Mouse (Mus musculus) stomach, postnatal 0 days (tissue): ENCODE measurements around the gene Mrpl48. TPM values are rescaled to one million over a fixed set of nuclear protein-coding genes. Genes with fewer than 3 reads are reported as not detected.

Experiments
- ATAC-seq: fragments of 200-750 bp; cut with Nextera tagmentation; 2 replicates; pipeline ENCODE4 v1.8.0; 2017; ENCODE audit not compliant: low FRiP score, low TSS enrichment
- DNase-seq: peaks from one replicate; pipeline ENCODE4 v3.0.0-alpha.2; 2016; ENCODE audit warnings: low spot score
- H3K27ac ChIP-seq: fragments of 300-500 bp; sonication (generic); replicated peaks from 2 replicates; pipeline ENCODE4 v1.5.1; 2014; ENCODE audit warnings: mild to moderate bottlenecking, control low read depth
- H3K27me3 ChIP-seq: fragments of 300-500 bp; sonication (generic); 2 replicates; pipeline ENCODE4 v1.6.1; 2014; ENCODE audit warnings: low read length; ENCODE audit not compliant: control insufficient read depth, insufficient read depth
- H3K36me3 ChIP-seq: fragments of 300-500 bp; sonication (generic); 2 replicates; pipeline ENCODE4 v1.6.1; 2014; ENCODE audit warnings: low read length, mixed read lengths; ENCODE audit not compliant: control insufficient read depth, insufficient read depth
- H3K4me1 ChIP-seq: fragments of 300-500 bp; sonication (generic); replicated peaks from 2 replicates; pipeline ENCODE4 v1.6.1; 2014; ENCODE audit warnings: antibody characterized with exemption; ENCODE audit not compliant: control insufficient read depth, insufficient read depth
- H3K4me2 ChIP-seq: fragments of 300-500 bp; sonication (generic); replicated peaks from 2 replicates; pipeline ENCODE4 v1.6.1; 2014; ENCODE audit warnings: low read depth, mild to moderate bottlenecking, control low read depth, moderate library complexity
- H3K4me3 ChIP-seq: fragments of 300-500 bp; sonication (generic); 2 replicates; pipeline ENCODE4 v1.5.1; 2014; ENCODE audit warnings: low read depth, low read length, control low read depth
- H3K9ac ChIP-seq: fragments of 300-500 bp; sonication (generic); 2 replicates; pipeline ENCODE4 v1.6.1; 2014; ENCODE audit warnings: mild to moderate bottlenecking, low read length, control low read depth, mixed read lengths
- H3K9me3 ChIP-seq: fragments of 300-500 bp; sonication (generic); 2 replicates; pipeline ENCODE4 v1.6.1; 2016; ENCODE audit warnings: low read length; ENCODE audit not compliant: control insufficient read depth
- CTCF ChIP-seq: IDR thresholded peaks from 2 replicates; pipeline ENCODE4 v1.5.1; 2016; ENCODE audit warnings: antibody characterized with exemption, low read depth, mild to moderate bottlenecking, moderate library complexity
- EP300 ChIP-seq: optimal IDR thresholded peaks from 2 replicates; pipeline ENCODE3; 2016; ENCODE audit warnings: antibody characterized with exemption
- WGBS: fragments of 180-500 bp; shearing (Covaris S2); extraction: QIAGEN DNeasy Blood & Tissue Kit; methylation state at CpG from one replicate; pipeline ENCODE4 v1.1.7; 2014; 5-methylcytosine and 5-hydroxymethylcytosine counted together
- polyA plus RNA-seq: library from polyadenylated mRNA; unstranded; fragments of >200 nt; fragmentation: Nextera tagmentation; extraction: Ambion mirVana; gene quantifications from 2 replicates; pipeline ENCODE4 v1.2.1, GENCODE M21; 2015

Mrpl48 gene
- polyA plus RNA-seq, 1 experiment from 2014 or later = 77.0 TPM

DNA sequence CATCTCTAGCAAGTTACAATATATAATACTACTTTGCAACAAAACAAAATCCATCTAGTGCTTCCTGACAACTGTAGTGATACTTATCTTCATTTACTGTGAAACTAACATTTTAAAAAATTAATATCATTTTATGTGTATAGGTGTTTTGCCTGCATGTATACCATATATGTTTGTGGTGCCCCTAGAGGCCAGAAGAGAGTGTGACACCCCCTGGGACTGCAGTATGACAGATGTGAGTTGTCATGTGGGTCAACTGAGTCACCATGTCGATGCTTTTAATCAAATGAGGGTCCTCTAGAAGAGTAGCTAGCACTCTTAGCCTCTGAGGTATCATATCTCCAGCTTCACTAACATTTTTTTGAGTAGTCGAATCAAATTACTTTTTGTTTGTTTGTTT is 14.2 kb upstream of the Mrpl48 start:
- WGBS = 67% methylated on average over 2 of the region's 2 CpGs
- Histone ChIP-seq H3K27ac (no peak overlapping the region), H3K4me3 (no peak overlapping the region), H3K36me3 (no peaks in the 10 kb centered on the region), H3K4me1 (no peaks in the 10 kb centered on the region), H3K9me3 (no peaks in the 10 kb centered on the region), H3K4me2 (no peak overlapping the region), H3K9ac (no peak overlapping the region), H3K27me3 (no peaks in the 10 kb centered on the region)
- DNase-seq = no peak
- ATAC-seq = no peak
- TF ChIP-seq CTCF (peak; percentile 52), EP300 (no peak)

DNA sequence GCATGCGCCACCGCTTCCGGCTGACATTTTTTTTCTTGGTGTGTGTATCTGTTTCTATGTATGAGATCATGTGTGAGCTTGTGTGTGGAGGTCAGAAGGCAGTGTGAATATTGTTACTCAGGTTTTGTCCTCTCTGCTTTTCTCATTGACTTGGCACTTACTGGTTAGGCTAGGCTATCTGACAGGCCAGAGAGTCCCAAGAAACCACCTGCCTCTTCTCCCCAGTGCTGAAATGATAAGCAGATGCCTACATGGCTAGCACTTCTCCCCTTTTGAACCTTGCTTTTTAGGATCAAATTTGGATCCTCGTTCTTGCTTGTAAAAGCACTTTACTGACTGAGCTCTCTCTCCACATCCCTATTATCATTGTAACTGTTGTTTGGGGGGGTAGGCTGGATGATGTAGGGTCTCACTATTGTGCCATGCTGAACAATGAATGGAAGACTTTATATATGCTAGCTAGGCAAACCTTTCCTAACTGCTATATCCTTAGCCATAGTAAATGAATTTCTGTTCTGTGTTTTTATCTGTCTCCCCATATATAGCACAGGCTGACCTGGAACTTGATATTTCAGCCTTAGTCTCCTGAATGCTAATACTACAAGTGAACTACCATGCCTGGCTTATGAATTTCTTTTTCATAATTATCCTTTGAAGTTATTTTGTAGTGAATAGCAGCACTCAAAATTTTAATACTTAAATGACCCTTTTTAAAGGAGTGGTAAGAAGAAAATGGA is 8.2 kb upstream of the Mrpl48 start:
- Histone ChIP-seq H3K9ac (no peak overlapping the region), H3K27ac (no peak overlapping the region), H3K27me3 (no peaks in the 10 kb centered on the region), H3K4me2 (no peak overlapping the region), H3K4me1 (no peaks in the 10 kb centered on the region), H3K9me3 (no peaks in the 10 kb centered on the region), H3K4me3 (no peak overlapping the region), H3K36me3 (no peaks in the 10 kb centered on the region)
- TF ChIP-seq EP300 (no peak), CTCF (no peak)
- WGBS = 92% methylated on average over 4 of the region's 4 CpGs
- DNase-seq = no peak
- no peak for ATAC-seq

DNA sequence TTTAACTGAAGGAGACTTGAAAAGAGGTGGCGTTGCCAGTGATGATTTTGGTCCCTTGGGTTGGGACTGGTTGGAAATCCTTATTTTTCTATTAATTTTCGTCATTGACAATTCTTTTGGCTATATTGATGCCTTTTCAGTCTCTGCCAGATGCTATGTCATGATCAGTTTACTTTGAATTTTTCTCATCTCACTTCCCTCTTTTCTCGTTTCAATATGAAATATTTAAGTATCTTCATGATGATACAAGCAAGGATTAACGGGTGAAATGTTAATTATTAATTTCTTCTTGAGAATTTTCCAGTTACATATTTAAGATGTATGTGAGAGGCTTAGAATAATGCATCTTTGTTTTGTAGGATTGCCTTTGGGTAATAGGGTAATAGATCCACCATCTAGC is 809 bp upstream of the Mrpl48 start:
- DNase-seq (no peak), ATAC-seq (no peak)
- Histone ChIP-seq H3K9me3 (no peaks in the 10 kb centered on the region), H3K9ac (peak overlapping the region; percentile 99), H3K27ac (peak overlapping the region; percentile 100; the same call in 1 of the 2 replicates), H3K27me3 (no peaks in the 10 kb centered on the region), H3K36me3 (no peaks in the 10 kb centered on the region), H3K4me3 (peak overlapping the region; percentile 99), H3K4me1 (no peaks in the 10 kb centered on the region), H3K4me2 (peak overlapping the region; percentile 87)
- TF ChIP-seq CTCF = no peak
- TF ChIP-seq EP300 = no peak
- 13% methylated on average over 4 of the region's 4 CpGs for WGBS

DNA sequence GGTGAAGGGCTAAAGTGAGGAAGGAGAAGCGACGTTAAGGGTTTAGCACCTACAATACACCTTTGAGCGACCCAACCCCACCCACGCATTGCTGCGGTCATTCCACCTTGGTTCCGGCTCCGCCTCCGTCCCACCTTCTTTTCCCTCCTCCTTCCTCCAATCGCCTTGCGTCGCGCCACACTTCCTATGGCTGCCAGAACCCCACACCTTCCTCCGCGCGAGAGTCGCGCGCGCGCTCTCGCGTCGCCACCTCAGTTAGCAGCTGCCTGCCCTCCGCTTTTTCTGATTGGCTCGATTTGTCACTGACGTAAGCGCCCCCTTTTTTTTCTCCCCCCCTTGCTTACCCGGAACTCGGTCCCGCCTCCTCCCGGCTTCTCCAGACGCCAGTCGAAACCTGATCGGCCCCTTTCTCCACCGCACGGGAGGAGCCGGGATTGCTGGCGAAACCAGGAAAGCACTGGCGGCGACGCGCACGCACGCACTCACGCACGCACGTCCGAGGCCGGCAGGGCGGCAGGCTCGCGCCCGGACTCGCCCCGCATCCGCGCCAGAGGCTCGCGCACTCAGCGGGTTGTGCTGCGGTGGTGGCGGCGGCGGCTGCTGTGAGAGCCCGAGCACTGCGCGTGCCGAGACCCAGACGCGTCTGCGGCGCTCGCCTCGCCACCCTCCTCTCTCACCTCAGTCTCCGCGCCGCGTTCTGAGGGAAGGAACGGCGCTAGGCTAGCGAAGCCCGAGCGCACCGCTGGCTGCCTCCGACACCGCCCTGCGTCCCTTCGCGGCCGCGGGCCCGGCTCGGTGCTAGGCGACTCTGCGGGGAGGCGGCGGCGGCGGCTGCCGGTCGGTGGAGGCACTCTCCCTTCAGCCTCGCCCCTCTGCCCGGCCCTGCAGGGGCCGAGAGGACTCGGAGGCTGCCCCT is 629 bp downstream of the Mrpl48 start, which contains the start of gene Rab6a:
Rab6a (plus strand) TSS at position 197 of the 916 bp plus-strand sequence.
- Histone ChIP-seq H3K9ac (peak within 1 kb of the TSS; percentile 99), H3K36me3 (no peaks in the 10 kb centered on the region), H3K27ac (peak within 1 kb of the TSS; percentile 100), H3K4me2 (peak within 1 kb of the TSS; percentile 87), H3K4me3 (peak within 1 kb of the TSS; percentile 99), H3K9me3 (no peaks in the 10 kb centered on the region), H3K4me1 (no peaks in the 10 kb centered on the region), H3K27me3 (no peaks in the 10 kb centered on the region)
- ATAC-seq (peak; percentile 97), DNase-seq (peak; percentile 99)
- WGBS = under 1% methylated on average over 105 of the region's 105 CpGs
- peak; percentile 46 for TF ChIP-seq CTCF
- peak; percentile 76 for TF ChIP-seq EP300

DNA sequence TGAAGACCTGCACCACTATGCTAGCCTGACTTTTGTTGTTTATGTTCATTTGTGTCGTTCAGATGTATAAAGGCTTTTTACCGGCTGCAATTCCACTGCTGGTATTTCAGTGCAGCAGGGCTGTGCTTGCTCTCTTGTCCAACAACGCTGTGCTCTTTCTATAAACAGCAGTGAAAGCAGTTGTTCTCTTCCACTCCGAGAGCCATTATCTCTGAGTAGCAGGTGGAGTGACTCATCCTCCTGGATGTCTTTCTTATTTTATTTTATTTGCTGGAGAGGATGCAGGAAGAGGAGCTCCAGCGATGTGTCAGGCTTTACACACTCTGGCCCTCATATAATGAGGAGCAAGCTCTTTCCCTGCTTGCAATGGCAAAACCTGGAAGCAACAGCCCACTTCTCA is 7.9 kb downstream of the Mrpl48 start:
- no peak for DNase-seq
- no peak for ATAC-seq

DNA sequence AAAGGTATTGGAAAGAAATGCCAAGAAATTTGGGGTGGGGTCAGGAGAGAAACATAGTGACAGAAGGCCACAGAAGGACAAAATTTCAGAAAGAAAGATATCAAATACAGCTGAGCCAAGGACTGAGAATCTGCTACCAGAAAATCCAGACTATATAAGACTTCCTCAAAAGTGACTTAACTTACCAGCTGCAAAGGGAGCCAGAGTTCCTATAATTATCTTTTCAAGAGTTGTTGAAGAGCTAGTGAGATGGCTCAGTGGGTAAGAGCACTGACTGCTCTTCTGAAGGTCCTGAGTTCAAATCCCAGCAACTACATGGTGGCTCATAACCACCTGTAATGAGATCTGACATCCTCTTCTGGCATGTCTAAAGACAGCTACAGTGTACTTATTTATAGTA is 14.8 kb downstream of the Mrpl48 start:
- DNase-seq (no peak), ATAC-seq (no peak)
- no peak overlapping the region for H3K4me3 ChIP-seq
- no peak overlapping the region for H3K27ac ChIP-seq
- no peaks in the 10 kb centered on the region for H3K4me1 ChIP-seq
- H3K27me3 ChIP-seq = no peaks in the 10 kb centered on the region
- no peaks in the 10 kb centered on the region for H3K9me3 ChIP-seq
- H3K4me2 ChIP-seq = no peak overlapping the region
- TF ChIP-seq CTCF = no peak
- no peak for TF ChIP-seq EP300
- H3K36me3 ChIP-seq = no peaks in the 10 kb centered on the region
- no peak overlapping the region for H3K9ac ChIP-seq

More for the DNA sequence above, 7.9 kb downstream of the Mrpl48 start:
- Histone ChIP-seq H3K36me3 (no peaks in the 10 kb centered on the region), H3K9me3 (no peaks in the 10 kb centered on the region), H3K27ac (no peak overlapping the region), H3K4me3 (no peak overlapping the region), H3K9ac (no peak overlapping the region), H3K4me1 (no peaks in the 10 kb centered on the region), H3K27me3 (no peaks in the 10 kb centered on the region), H3K4me2 (no peak overlapping the region)
- TF ChIP-seq CTCF = no peak
- TF ChIP-seq EP300 = no peak
- 50% methylated on average over 5 of the region's 5 CpGs for WGBS
